Mouse (Mus musculus) embryonic stem cell, embryonic (primary cell): ENCODE results near the gene Olfr460.
"Not testable (repeated sequence)": the region's sequence is repeated elsewhere in the genome, so short reads cannot be mapped to it uniquely, and the experiment has no call there.

ENCODE experiments used
- CTCF ChIA-PET, 4 experiments: fragments of 300-600 bp in 2 of 4; fragments of 350-600 bp in 2 of 4; sonication (Branson Sonifier 250); formaldehyde crosslinking; loops; one replicate each; lab custom pipeline; 2022; ENCODE audit warnings: inconsistent platforms in 2 of 4; lab: Charles Lee
- POLR2A ChIA-PET, 4 experiments: fragments of 300-600 bp in 2 of 4; fragments of 350-600 bp in 2 of 4; sonication (Branson Sonifier 250); formaldehyde crosslinking; loops; one replicate each; lab custom pipeline; 2022; ENCODE audit warnings: antibody characterized with exemption in 4 of 4, inconsistent platforms in 1 of 4; lab: Charles Lee

Olfr460 gene

GRCm38 (mm10) chr6:40569187-40569586 lies at the start of gene Olfr460:
Gene Olfr460, plus strand, starts transcription at chr6:40569487.
- ChIA-PET POLR2A (interaction anchor here in 1 of 4 experiments (0.7 kb wide), 1 partner anchor 46 kb away, joined by 3 read pairs; no protein-coding TSS in a partner anchor), CTCF (no interaction called here)

GRCm38 (mm10) chr6:40544690-40545089 lies 24.6 kb upstream of the Olfr460 start:
- ChIA-PET POLR2A (no interaction called here), CTCF (no interaction called here)

GRCm38 (mm10) chr6:40554950-40555349 lies 14.3 kb upstream of the Olfr460 start, which contains the start of gene Olfr461:
Gene Olfr461, minus strand, starts transcription at chr6:40555050.
- CTCF ChIA-PET: no interaction called here
- POLR2A ChIA-PET: no interaction called here

GRCm38 (mm10) chr6:40573618-40574017 lies 4.3 kb downstream of the Olfr460 start:
- CTCF ChIA-PET: no interaction called here
- POLR2A ChIA-PET: interaction anchor here in 1 of 4 experiments (0.6 kb wide), 1 partner anchor 87 kb away, joined by 3 read pairs; no protein-coding TSS in a partner anchor

- ChIA-PET POLR2A (no interaction called here), CTCF (no interaction called here)
Measured at GRCm38 (mm10) chr6:40576305-40576704, 7.0 kb downstream of the Olfr460 start.

- ChIA-PET CTCF (no interaction called here), POLR2A (no interaction called here)
Measured at GRCm38 (mm10) chr6:40584336-40584735, 15.0 kb downstream of the Olfr460 start.

- ChIA-PET CTCF (no interaction called here), POLR2A (no interaction called here)
Measured at GRCm38 (mm10) chr6:40585645-40586044, 16.4 kb downstream of the Olfr460 start, which contains the start of gene Clec5a. Gene Clec5a, minus strand, starts transcription at chr6:40585821.

DNA sequence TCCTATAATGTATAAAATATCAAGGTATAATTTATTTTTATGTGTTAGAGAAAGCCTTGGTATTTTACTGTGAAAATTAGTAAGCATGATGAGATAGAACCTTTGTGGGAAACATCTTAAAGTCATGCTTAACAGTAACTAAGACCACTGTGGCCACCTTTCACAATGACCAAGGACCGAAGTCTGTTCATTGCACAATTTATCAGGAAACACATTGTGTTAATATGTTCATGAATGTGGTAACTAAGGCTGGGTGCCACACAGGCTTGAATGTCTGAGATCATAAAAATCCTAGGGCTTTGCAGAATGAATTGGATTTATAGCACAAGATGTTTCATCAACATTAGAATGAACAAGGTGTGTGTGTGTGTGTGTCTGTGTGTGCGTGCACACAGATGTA lies 19.1 kb downstream of the Olfr460 start:
- ChIA-PET CTCF (no interaction called here), POLR2A (no interaction called here)

GRCm38 (mm10) chr6:40594804-40595550 lies 25.7 kb downstream of the Olfr460 start:
- POLR2A ChIA-PET: no interaction called here
- CTCF ChIA-PET: no interaction called here

- CTCF ChIA-PET, POLR2A ChIA-PET: not testable (repeated sequence)
Measured at GRCm38 (mm10) chr6:40598546-40598945, 29.3 kb downstream of the Olfr460 start.

GRCm38 (mm10) chr6:40607431-40607830 lies 38.1 kb downstream of the Olfr460 start:
- ChIA-PET CTCF (no interaction called here), POLR2A (no interaction called here)

DNA sequence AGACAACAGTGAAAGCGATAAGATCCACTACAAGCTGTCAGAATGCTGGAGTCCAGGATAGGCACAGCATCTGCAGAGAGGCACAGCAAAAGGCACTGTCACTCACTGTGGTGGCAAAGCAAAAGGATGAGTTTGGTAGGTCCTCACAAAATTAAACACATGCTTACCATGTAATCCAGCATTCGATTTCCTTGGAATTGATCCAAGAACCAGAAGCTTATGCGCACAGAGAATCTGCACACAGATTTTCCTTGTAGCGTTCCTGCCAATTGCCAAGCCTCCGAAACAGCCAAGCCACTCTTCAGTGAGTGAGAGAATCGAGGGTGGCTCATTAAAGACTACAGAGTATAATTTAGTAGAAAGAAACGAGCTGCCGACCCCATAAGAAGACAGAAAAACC lies 41.0 kb downstream of the Olfr460 start:
- ChIA-PET POLR2A (interaction anchor here in 1 of 4 experiments (0.5 kb wide), 1 partner anchor 124 kb away, joined by 7 read pairs; no protein-coding TSS in a partner anchor), CTCF (interaction anchor here in 1 of 4 experiments (0.5 kb wide), 1 partner anchor 45 kb away, joined by 3 read pairs; no protein-coding TSS in a partner anchor)

DNA sequence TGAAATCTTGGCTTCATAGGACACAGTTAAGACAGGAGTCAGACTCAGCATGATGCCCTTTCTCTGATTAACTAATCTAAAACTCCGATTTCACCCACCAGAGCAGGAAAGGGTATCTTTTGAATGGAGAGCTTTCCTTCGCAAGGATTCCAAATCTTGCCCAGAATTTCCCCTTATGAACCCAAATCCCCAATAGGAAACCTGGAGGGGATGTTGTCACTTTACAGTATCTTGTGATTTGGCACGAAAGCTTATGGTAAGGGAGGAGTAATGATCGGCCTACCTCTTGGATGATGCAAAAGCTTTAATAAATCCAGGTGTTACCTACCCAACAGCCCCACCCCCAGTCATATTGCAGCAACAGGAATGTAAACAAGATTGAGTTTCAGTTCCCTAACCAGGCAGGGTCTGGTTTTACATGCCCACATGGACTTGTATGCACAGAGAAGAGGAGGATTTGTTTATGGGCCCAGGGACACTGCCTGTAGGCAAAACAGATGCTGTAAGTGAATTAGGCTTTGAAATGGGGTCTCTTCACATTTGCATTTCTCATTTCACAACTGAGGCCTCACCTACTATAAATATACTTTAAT lies 44.1 kb downstream of the Olfr460 start, which contains the start of gene Tas2r138:
Tas2r138 (minus strand) TSS at position 51 of the 593 bp plus-strand sequence.
- POLR2A ChIA-PET: no interaction called here
- CTCF ChIA-PET: no interaction called here

GRCm38 (mm10) chr6:40617965-40618364 lies 48.7 kb downstream of the Olfr460 start:
- CTCF ChIA-PET: interaction anchor here in 1 of 4 experiments (1.5 to 3.3 kb wide), 2 partner anchors 71 to 73 kb away, joined by 3 to 18 read pairs; no protein-coding TSS in a partner anchor
- POLR2A ChIA-PET: interaction anchor here in 1 of 4 experiments (0.6 kb wide), 1 partner anchor 28 kb away, joined by 4 read pairs; no protein-coding TSS in a partner anchor
